Mouse (Mus musculus) cerebellum, adult 11 months (tissue): ENCODE data around the gene Ccdc187.

Experiments
- DNase-seq: peaks from one replicate; pipeline ENCODE4 v3.0.0; 2022

The Ccdc187 gene

GRCm38 (mm10) chr2:26205761-26206160 lies 88.6 kb downstream of the Ccdc187 start:
- no peak for DNase-seq

- no peak for DNase-seq
Observed at GRCm38 (mm10) chr2:26205126-26205525, 89.2 kb downstream of the Ccdc187 start.

GRCm38 (mm10) chr2:26202849-26203475 lies 91.4 kb downstream of the Ccdc187 start:
- no peak for DNase-seq

GRCm38 (mm10) chr2:26201926-26202848 lies 92.2 kb downstream of the Ccdc187 start:
- DNase-seq: no peak

GRCm38 (mm10) chr2:26198488-26198887 lies 95.9 kb downstream of the Ccdc187 start:
- DNase-seq: no peak

GRCm38 (mm10) chr2:26194552-26195339 lies 99.6 kb downstream of the Ccdc187 start:
- no peak for DNase-seq
